Mouse (Mus musculus): ENCODE measurements around the gene Bbof1.

DNA sequence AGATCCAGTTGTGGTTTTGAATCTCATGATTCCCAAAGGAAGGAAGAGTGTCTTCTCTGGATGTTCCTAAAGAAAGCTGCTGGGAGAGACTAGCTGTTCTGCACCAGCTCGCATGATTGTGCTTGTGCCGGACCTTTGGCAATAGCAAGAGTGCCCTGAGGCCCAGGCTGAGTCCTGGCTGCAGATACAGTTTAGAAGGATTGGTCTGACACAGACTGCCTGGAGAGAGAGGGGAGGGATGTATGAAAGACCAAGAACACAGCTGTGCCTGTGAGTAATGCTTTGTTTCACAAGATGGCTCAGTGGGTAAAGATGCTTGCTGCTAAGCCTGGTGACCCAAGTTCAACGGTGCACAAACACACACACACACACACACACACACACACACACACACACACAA is 54.0 kb downstream of the Bbof1 start:
- no peak for TF ChIP-seq HCFC1 (IDR thresholded peaks at IDR 0.05; ENCODE audit: borderline replicate concordance, insufficient read depth, low read length)
- TF ChIP-seq ZC3H11A (IDR thresholded peaks at IDR 0.05; ENCODE audit: borderline replicate concordance, low read depth, low read length): no peak
- TF ChIP-seq MAFK (IDR thresholded peaks at IDR 0.05; ENCODE audit: insufficient read depth, low read depth, low read length): no peak
- TF ChIP-seq CHD2 (IDR thresholded peaks at IDR 0.05; ENCODE audit: low read depth, low read length): no peak
- TF ChIP-seq ZNF384 (IDR thresholded peaks at IDR 0.05; ENCODE audit: low read depth, low read length): no peak
